Mouse (Mus musculus) liver, postnatal 0 days (tissue): ENCODE data around the gene Wfdc2.

Source experiments
- CTCF ChIP-seq: sonication (generic); IDR thresholded peaks from 2 replicates; pipeline ENCODE4 v1.5.1; 2016; ENCODE audit warnings: antibody characterized with exemption, low read depth
- EP300 ChIP-seq: IDR thresholded peaks from 2 replicates; pipeline ENCODE4 v1.6.1; 2016; ENCODE audit warnings: antibody characterized with exemption, low read depth, mild to moderate bottlenecking

- no peak for TF ChIP-seq CTCF
- TF ChIP-seq EP300, result no peak
Observed at GRCm38 (mm10) chr2:164550895-164551269, 11.3 kb upstream of the Wfdc2 start.
